Mouse (Mus musculus): ENCODE measurements at regions not wholly inside any gene's neighbourhood (a gene's known extent, or its start where the extent isn't known, plus 50 kb on each side); places are given as distances from the start of the nearest gene placed in this dataset.

DNA sequence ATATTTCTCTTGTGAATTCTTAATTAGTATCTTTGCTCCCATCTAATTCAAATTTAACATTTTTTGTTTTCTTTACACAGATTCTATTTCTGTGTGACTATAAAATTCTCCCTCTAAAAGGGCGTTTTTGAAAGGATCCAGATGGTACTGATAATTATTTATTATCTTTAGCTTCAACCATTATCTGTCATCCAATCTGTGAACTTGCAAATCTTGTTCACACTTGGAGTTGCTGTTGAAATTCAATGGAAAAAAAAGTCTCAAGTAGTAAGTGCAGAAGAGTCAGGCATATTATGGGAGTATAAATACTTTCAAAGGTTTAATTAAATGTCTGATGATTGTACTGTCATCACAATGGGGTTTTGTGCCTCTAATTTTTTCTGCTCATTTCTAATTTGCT, 272.6 kb downstream of the Jrkl start:
- TF ChIP-seq CTCF (conservative IDR thresholded peaks at IDR 0.05; ENCODE audit: low read length), result no peak
- no peak for TF ChIP-seq NANOG (IDR thresholded peaks at IDR 0.05; ENCODE audit: borderline replicate concordance, low read length)

All from E14TG2a.4 (cell line).